Mouse (Mus musculus): ENCODE results near the gene Fam227a. TPM values are rescaled to one million over a fixed set of nuclear protein-coding genes. Genes with fewer than 3 reads are reported as not detected.

The Fam227a gene
- polyA plus RNA-seq, 1 experiment from 2014 or later: 1.2 TPM

GRCm38 (mm10) chr15:79575543-79576222 is 83.1 kb downstream of the Fam227a start:
- Histone ChIP-seq H3K9ac (replicated peaks; ENCODE audit: low read depth) (no peak overlapping the region), H3K27ac (ENCODE audit: low read length) (no peak overlapping the region), H3K9me3 (ENCODE audit: low read length) (no peaks in the 10 kb centered on the region), H3K27me3 (replicated peaks; ENCODE audit: insufficient read depth, low read length) (no peaks in the 10 kb centered on the region), H3K4me3 (ENCODE audit: low read depth, low read length) (no peak overlapping the region), H3K4me2 (replicated peaks; ENCODE audit: low read depth, low read length) (no peak overlapping the region), H3K4me1 (ENCODE audit: insufficient read depth, low read depth, low read length) (no peaks in the 10 kb centered on the region), H3K36me3 (ENCODE audit: insufficient read depth, low read length) (no peaks in the 10 kb centered on the region)
- WGBS: 40% methylated on average over 1 of the region's 1 CpGs
- ATAC-seq: no peak
- TF ChIP-seq EP300 (IDR thresholded peaks at IDR 0.05) (no peak), CTCF (IDR thresholded peaks at IDR 0.05) (no peak)
- no peak for DNase-seq (ENCODE audit: low spot score)

- Histone ChIP-seq H3K27me3 (replicated peaks; ENCODE audit: insufficient read depth, low read length) (no peaks in the 10 kb centered on the region), H3K9me3 (ENCODE audit: low read length) (no peaks in the 10 kb centered on the region), H3K4me3 (ENCODE audit: low read depth, low read length) (no peak overlapping the region), H3K9ac (replicated peaks; ENCODE audit: low read depth) (no peak overlapping the region), H3K4me2 (replicated peaks; ENCODE audit: low read depth, low read length) (no peak overlapping the region), H3K4me1 (ENCODE audit: insufficient read depth, low read depth, low read length) (no peaks in the 10 kb centered on the region), H3K27ac (ENCODE audit: low read length) (no peak overlapping the region), H3K36me3 (ENCODE audit: insufficient read depth, low read length) (no peaks in the 10 kb centered on the region)
- WGBS: 63% methylated on average over 9 of the region's 9 CpGs
- ATAC-seq (no peak), DNase-seq (ENCODE audit: low spot score) (no peak)
- TF ChIP-seq CTCF (IDR thresholded peaks at IDR 0.05): no peak
- TF ChIP-seq EP300 (IDR thresholded peaks at IDR 0.05): no peak
Measured at GRCm38 (mm10) chr15:79562417-79562816, 96.3 kb downstream of the Fam227a start.

GRCm38 (mm10) chr15:79559649-79560048 is 99.1 kb downstream of the Fam227a start:
- H3K36me3 ChIP-seq (ENCODE audit: insufficient read depth, low read length): no peaks in the 10 kb centered on the region
- H3K27me3 ChIP-seq (replicated peaks; ENCODE audit: insufficient read depth, low read length): no peaks in the 10 kb centered on the region
- H3K9me3 ChIP-seq (ENCODE audit: low read length): no peaks in the 10 kb centered on the region
- no peak overlapping the region for H3K9ac ChIP-seq (replicated peaks; ENCODE audit: low read depth)
- DNase-seq (ENCODE audit: low spot score): no peak
- H3K4me2 ChIP-seq (replicated peaks; ENCODE audit: low read depth, low read length): no peak overlapping the region
- H3K4me3 ChIP-seq (ENCODE audit: low read depth, low read length): no peak overlapping the region
- no peak overlapping the region for H3K27ac ChIP-seq (ENCODE audit: low read length)
- WGBS: 26% methylated on average over 3 of the region's 3 CpGs
- ATAC-seq: no peak
- TF ChIP-seq EP300 (IDR thresholded peaks at IDR 0.05) (no peak), CTCF (IDR thresholded peaks at IDR 0.05) (no peak)
- H3K4me1 ChIP-seq (ENCODE audit: insufficient read depth, low read depth, low read length): no peaks in the 10 kb centered on the region

Small RNAs within 50 kb of the gene (microRNA-seq; reads per million reads assigned to microRNA genes)
- gene Gm27903: not detected

Other genes starting within 250 kb of the Fam227a start
- 67.2 and 72.4 TPM in 2 replicates for gene Csnk1e, start 203.4 kb downstream of the Fam227a start, polyA plus RNA-seq (2015; fragmentation: Nextera tagmentation; extraction: Ambion mirVana)
- gene Kcnj4, start 153.7 kb downstream of the Fam227a start, polyA plus RNA-seq (2015; fragmentation: Nextera tagmentation; extraction: Ambion mirVana): not detected in 2 replicates
- gene Kdelr3, start 142.5 kb downstream of the Fam227a start, polyA plus RNA-seq (2015; fragmentation: Nextera tagmentation; extraction: Ambion mirVana): 54.3 and 64.5 TPM in 2 replicates
- 28.3 and 39.6 TPM in 2 replicates for gene Ddx17, start 112.2 kb downstream of the Fam227a start, polyA plus RNA-seq (2015; fragmentation: Nextera tagmentation; extraction: Ambion mirVana)
- gene Dmc1, start 53.8 kb downstream of the Fam227a start, polyA plus RNA-seq (2015; fragmentation: Nextera tagmentation; extraction: Ambion mirVana): 0.90 and 1.2 TPM in 2 replicates
- 43.5 and 45.3 TPM in 2 replicates for gene Cby1, start 243 bp upstream of the Fam227a start, polyA plus RNA-seq (2015; fragmentation: Nextera tagmentation; extraction: Ambion mirVana)
- gene Tomm22, start 11.9 kb upstream of the Fam227a start, polyA plus RNA-seq (2015; fragmentation: Nextera tagmentation; extraction: Ambion mirVana): 167 and 168 TPM in 2 replicates
- 12.7 and 13.9 TPM in 2 replicates for gene Josd1, start 29.0 kb upstream of the Fam227a start, polyA plus RNA-seq (2015; fragmentation: Nextera tagmentation; extraction: Ambion mirVana)
- 16.9 and 17.9 TPM in 2 replicates for gene Gtpbp1, start 31.9 kb upstream of the Fam227a start, polyA plus RNA-seq (2015; fragmentation: Nextera tagmentation; extraction: Ambion mirVana)
- 4.5 and 5.1 TPM in 2 replicates for gene Sun2, start 83.6 kb upstream of the Fam227a start, polyA plus RNA-seq (2015; fragmentation: Nextera tagmentation; extraction: Ambion mirVana)
- 49.5 and 52.4 TPM in 2 replicates for gene Dnal4, start 118.9 kb upstream of the Fam227a start, polyA plus RNA-seq (2015; fragmentation: Nextera tagmentation; extraction: Ambion mirVana)
- 1.0 and 1.2 TPM in 2 replicates for gene Nptxr, start 145.8 kb upstream of the Fam227a start, polyA plus RNA-seq (2015; fragmentation: Nextera tagmentation; extraction: Ambion mirVana)
- 0.13 TPM in 1 of 2 replicates, not detected in the other for gene Npcd, start 175.3 kb upstream of the Fam227a start, polyA plus RNA-seq (2015; fragmentation: Nextera tagmentation; extraction: Ambion mirVana)
- 52.2 and 60.6 TPM in 2 replicates for gene Cbx6, start 175.7 kb upstream of the Fam227a start, polyA plus RNA-seq (2015; fragmentation: Nextera tagmentation; extraction: Ambion mirVana)
- 24.8 and 29.5 TPM in 2 replicates for gene Apobec3, start 232.7 kb upstream of the Fam227a start, polyA plus RNA-seq (2015; fragmentation: Nextera tagmentation; extraction: Ambion mirVana)